8 mouse cellular contexts compared by ENCODE assay signal in the genomic region with DNA sequence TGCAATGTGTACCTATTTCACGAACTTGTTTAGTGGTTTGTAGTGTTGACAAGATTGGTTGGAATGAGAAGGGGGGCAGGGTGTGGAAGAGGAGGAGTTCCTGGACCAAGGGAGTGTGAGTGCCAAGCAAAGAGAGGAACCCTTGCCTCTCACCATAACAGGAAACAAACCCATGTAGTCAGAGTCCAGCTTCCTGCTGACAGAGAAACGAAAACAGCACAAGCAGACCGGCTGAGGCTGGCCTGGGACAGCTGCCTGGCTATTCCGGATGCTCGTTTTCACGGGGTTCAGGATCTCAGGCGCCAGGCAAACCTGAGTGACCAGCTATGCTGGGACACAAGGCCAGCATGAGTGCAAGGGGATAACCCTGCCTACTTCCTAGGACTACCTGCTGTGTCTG.
DNase-seq lines count a peak whose midpoint lies in the region; ATAC-seq and TF ChIP-seq lines count a peak whose summit lies in the region.

No protein-coding gene starts in this region.

- no peaks in the 10 kb centered on the region for H3K36me3 ChIP-seq in forebrain, embryonic 10.5 days (replicated peaks)
- H3K36me3 ChIP-seq in forebrain, embryonic 13.5 days (ENCODE audit: poor library complexity, severe bottlenecking), result no peaks in the 10 kb centered on the region
- H3K36me3 ChIP-seq in heart, postnatal 0 days (replicated peaks; ENCODE audit: control insufficient read depth, insufficient read depth, low read length), result no peaks in the 10 kb centered on the region
- no peaks in the 10 kb centered on the region for H3K36me3 ChIP-seq in liver, embryonic 15.5 days (replicated peaks)

- H3K9me3 ChIP-seq in forebrain, embryonic 10.5 days, result no peaks in the 10 kb centered on the region
- no peaks in the 10 kb centered on the region for H3K9me3 ChIP-seq in forebrain, embryonic 13.5 days (replicated peaks)
- H3K9me3 ChIP-seq in heart, postnatal 0 days (replicated peaks; ENCODE audit: control insufficient read depth, low read length), result no peaks in the 10 kb centered on the region
- H3K9me3 ChIP-seq in liver, embryonic 15.5 days (replicated peaks), result no peaks in the 10 kb centered on the region

- peaks cover 20% of the 10 kb centered on the region for H3K4me1 ChIP-seq in forebrain, embryonic 10.5 days
- peaks cover 25% of the 10 kb centered on the region for H3K4me1 ChIP-seq in forebrain, embryonic 13.5 days
- peaks cover 31% of the 10 kb centered on the region for H3K4me1 ChIP-seq in heart, postnatal 0 days (ENCODE audit: control insufficient read depth, insufficient read depth)
- no peaks in the 10 kb centered on the region for H3K4me1 ChIP-seq in liver, embryonic 15.5 days (replicated peaks)

- H3K27ac ChIP-seq in forebrain, embryonic 10.5 days, result peak overlapping the region; percentile 44; the same call in 1 of the 2 replicates
- no peak overlapping the region for H3K27ac ChIP-seq in forebrain, embryonic 13.5 days
- peak overlapping the region; percentile 82 for H3K27ac ChIP-seq in heart, postnatal 0 days (ENCODE audit: low read depth)
- H3K27ac ChIP-seq in liver, embryonic 15.5 days (replicated peaks), result no peak overlapping the region

- no peak overlapping the region for H3K4me3 ChIP-seq in forebrain, embryonic 10.5 days
- H3K4me3 ChIP-seq in forebrain, embryonic 13.5 days, result no peak overlapping the region
- H3K4me3 ChIP-seq in heart, postnatal 0 days (ENCODE audit: low read depth, low read length), result no peak overlapping the region
- no peak overlapping the region for H3K4me3 ChIP-seq in liver, embryonic 15.5 days (replicated peaks)

- WGBS in forebrain, embryonic 10.5 days, result 81% methylated on average over 7 of the region's 7 CpGs
- 83% methylated on average over 7 of the region's 7 CpGs for WGBS in forebrain, embryonic 13.5 days
- 57% methylated on average over 7 of the region's 7 CpGs for WGBS in heart, postnatal 0 days
- 15% methylated on average over 7 of the region's 7 CpGs for WGBS in liver, embryonic 15.5 days (ENCODE audit: insufficient replicate concordance)

- no peak overlapping the region for H3K9ac ChIP-seq in forebrain, embryonic 13.5 days
- no peak overlapping the region for H3K9ac ChIP-seq in heart, postnatal 0 days (replicated peaks; ENCODE audit: low read depth, low read length)
- H3K9ac ChIP-seq in liver, embryonic 15.5 days, result no peak overlapping the region

- DNase-seq in forebrain, embryonic 10.5 days (ENCODE audit: extremely low spot score, low spot score), result no peak
- DNase-seq in brain, embryonic 14.5 days (ENCODE audit: low read depth), result peak; percentile 19
- DNase-seq in heart, postnatal 0 days (ENCODE audit: low spot score), result peak; percentile 67
- DNase-seq in embryo, embryonic 9.5 days (ENCODE audit: extremely low spot score), result no peak
- DNase-seq in urinary bladder, postnatal 25 days (ENCODE audit: low spot score), result no peak
- DNase-seq in right cerebral cortex, adult 2 months (ENCODE audit: low spot score in 2 of 2), result no peak

- no peak for TF ChIP-seq CTCF in brain, embryonic 14.5 days (IDR thresholded peaks at IDR 0.05; ENCODE audit: borderline replicate concordance, extremely low read depth, insufficient read depth, insufficient read length)
- no peak for TF ChIP-seq CTCF in heart, postnatal 0 days (IDR thresholded peaks at IDR 0.05; ENCODE audit: low read depth)

- peak; percentile 66 for TF ChIP-seq EP300 in heart, postnatal 0 days (IDR thresholded peaks at IDR 0.05; ENCODE audit: low read depth)

- H3K27me3 ChIP-seq in forebrain, embryonic 10.5 days (ENCODE audit: poor library complexity, severe bottlenecking), result no peaks in the 10 kb centered on the region
- no peaks in the 10 kb centered on the region for H3K27me3 ChIP-seq in forebrain, embryonic 13.5 days
- H3K27me3 ChIP-seq in heart, postnatal 0 days (ENCODE audit: control insufficient read depth, insufficient read depth, low read length), result no peaks in the 10 kb centered on the region
- no peaks in the 10 kb centered on the region for H3K27me3 ChIP-seq in liver, embryonic 15.5 days

- no peak for ATAC-seq in forebrain, embryonic 13.5 days
- ATAC-seq in heart, postnatal 0 days (ENCODE audit: insufficient read depth, low read depth), result peak; percentile 73
- peak; percentile 57 for ATAC-seq in liver, embryonic 15.5 days (ENCODE audit: insufficient read depth)

- H3K4me2 ChIP-seq in forebrain, embryonic 13.5 days, result no peak overlapping the region
- no peak overlapping the region for H3K4me2 ChIP-seq in heart, postnatal 0 days (ENCODE audit: low read depth, low read length)
- no peak overlapping the region for H3K4me2 ChIP-seq in liver, embryonic 15.5 days

- no peak for TF ChIP-seq POLR2A in brain, embryonic 14.5 days (IDR thresholded peaks at IDR 0.05; ENCODE audit: borderline replicate concordance, extremely low read depth, insufficient read depth, insufficient read length, poor library complexity, severe bottlenecking)

Comparison
In these comparisons a context has a peak if more than half of its experiments do, and no peak if none do; other contexts are left out.
1. H3K27ac ChIP-seq: peak in forebrain, embryonic 10.5 days (single experiment) and heart, postnatal 0 days (single experiment); none in forebrain, embryonic 13.5 days (single experiment) and liver, embryonic 15.5 days (single experiment).
2. DNase-seq: peak in brain, embryonic 14.5 days (single experiment) and heart, postnatal 0 days (single experiment); none in forebrain, embryonic 10.5 days (single experiment), embryo, embryonic 9.5 days (single experiment), urinary bladder, postnatal 25 days (single experiment) and right cerebral cortex, adult 2 months (0 of 2).